Mouse (Mus musculus) spleen, postnatal 4 days (tissue): ENCODE measurements around the gene Fam151b.

ENCODE experiments used
- DNase-seq, 2 experiments: peaks; one replicate each; pipeline ENCODE4 v3.0.0; 2022; ENCODE audit warnings: low spot score in 2 of 2

The Fam151b gene

DNA sequence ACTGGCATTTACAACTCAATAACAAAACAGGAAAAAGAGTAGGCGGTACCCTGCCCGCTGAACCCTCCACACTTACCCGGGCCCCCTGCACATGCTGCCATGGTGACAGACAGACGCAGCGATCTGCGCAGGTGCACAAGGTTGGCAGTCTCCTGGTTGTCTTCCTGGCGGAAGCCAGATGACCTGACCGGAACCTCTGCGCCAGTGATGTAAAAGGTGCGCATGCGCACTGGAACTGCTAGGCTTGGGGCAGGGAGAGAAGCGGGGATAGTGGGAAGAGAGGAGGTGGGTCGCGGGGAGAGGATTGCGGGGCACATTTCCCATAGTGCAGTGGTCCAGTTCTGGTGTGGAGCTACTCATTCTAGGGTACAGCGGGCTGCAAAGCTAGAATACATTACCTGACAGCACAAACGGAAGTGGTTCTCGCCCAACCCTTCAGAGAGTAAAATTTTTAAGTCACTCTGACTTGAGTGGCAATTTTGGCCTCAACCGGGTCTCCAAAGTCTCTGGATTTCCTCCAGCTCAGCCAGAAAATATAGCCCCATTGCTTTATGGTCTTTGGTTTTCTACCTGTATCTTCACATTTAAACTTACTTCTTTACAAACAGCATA is at the start of gene Fam151b:
Gene Fam151b, minus strand, starts transcription at position 164 of the 612 bp plus-strand sequence.
- peak; percentile 87 to 93 for DNase-seq

DNA sequence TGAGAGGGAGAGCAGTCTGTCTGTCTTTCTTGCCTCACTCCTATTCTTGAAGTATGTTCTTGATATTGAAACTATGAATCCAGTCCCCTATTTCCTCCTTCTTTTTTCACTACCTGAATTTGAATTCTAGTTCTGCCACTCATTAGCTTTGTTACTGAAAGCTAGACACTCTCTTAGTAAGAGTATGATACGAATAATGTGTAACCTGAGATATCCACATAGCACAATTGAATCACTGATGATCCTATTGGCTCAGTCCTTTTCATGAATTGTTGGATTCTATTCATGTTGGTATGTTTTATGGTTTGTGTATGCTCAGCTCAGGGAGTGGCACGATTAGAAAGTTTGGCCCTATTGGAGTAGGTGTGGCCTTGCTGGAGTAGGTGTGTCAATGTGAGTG is 48.4 kb upstream of the Fam151b start:
- DNase-seq = no peak

DNA sequence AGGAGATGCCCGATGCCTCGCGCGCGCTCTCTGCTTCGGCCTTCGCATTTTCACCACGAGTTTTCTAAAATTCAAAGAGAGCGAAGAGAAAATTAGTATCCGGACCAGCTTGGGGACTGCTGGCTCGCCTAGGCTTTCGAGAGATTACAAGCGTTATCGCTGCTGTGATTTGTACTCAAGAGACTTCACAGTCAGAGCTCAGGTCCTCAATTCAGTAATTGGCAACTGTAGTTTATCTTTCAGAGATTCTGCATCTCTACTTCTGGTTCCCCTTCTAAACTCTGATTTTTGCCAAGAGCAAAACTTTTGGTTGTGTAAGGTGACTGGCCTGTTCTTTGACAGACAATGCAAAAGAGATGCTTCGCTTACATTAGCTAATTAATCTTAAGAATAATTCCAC is 47.4 kb upstream of the Fam151b start:
- DNase-seq = no peak

DNA sequence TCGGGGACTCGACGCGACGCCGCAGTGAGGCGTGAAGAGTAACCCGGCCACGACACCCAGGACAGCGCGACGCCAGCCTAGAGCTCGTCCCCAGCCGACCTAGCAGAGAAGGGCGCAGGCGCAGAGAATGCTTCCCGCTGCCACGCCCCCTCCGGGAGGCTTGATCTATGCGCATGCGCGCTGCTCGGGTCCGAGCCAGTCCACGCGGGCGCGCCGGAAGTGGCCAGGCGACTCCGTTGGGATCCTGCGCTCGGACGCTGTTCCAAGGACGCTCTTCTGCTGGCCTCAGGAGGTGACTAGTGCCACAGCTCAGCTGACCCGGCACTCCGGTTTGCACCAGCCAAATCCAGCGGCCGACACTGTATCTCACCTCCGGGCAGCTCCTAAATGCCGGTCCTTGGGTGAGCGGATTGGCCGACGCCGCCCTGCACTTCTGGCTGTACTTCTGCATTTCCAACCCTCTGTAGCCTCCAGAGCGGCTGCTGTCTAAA is 47.0 kb upstream of the Fam151b start, which contains the start of gene Zfyve16:
Gene Zfyve16, minus strand, starts transcription at position 148 of the 491 bp plus-strand sequence.
- DNase-seq = peak; percentile 93 to 98

DNA sequence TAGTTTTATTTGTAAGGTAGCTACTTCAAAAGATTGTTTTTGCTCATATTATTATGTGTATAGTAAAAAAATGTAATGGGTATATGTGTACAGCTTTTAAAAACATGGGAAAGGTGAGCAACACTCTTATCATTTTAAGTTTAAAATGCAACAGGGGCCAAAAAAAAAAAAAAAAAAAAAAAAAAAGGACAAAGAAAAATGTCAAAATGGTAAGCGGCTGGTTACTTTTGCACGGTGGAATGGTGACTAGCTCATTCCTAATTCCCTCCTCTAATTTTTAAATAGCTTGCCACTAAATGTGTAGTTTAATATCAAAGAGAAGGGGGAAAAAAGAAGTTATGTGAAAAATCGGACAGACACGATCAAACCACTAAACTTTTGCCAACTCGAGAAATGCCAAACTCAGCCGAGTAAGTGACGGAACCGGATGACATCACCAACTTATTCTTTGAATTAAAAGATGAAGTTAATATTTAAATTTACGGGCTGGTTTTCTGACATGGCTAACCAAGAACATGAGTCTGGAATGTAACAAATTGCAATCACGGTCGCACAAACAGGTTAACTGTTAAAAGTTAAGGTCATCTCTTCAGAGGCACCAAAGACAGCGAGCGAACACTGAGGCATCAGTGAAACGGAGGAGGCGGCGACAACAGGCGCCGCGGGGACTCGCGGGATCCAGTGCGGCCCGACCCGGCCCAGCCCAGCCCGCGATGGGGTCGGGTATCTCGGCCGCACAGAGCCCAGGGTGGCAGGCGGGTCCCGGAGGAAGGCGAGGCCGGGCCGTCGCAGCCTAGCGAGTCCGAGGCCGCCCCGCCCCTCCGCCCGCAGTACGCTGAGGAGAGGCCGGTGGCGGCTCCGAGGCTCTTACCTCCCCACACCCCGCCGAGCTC is 46.3 kb upstream of the Fam151b start:
- DNase-seq = no peak

DNA sequence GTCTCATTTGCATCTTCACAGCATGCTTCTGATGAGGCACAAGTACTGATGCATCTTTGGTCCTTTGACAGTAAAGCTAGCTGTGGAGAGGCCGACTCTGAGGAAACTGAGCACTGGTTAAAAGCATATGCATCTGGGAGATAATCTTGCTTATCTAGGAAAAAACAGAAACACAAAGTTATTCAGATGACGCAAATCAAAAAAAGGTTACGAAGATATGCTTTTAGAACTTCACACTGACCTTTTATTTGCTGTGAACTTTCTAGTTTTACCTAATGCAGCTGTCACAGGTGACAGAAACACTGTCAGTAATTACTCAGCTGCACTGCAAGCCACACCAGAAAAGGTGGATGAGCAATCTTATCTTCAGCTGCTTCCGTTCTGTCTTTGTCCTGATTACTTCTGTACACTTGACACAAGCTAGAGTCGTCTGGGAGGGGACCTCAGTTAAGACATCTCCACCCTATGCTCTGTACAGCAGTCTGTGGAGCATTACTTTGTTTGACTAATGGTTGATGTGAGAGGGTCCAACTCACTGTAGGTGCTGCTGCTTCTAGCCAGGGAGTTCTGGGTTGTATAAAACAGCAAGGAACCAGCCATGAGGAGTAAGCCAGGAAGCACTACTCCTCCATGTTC is 39.5 kb upstream of the Fam151b start:
- no peak for DNase-seq

DNA sequence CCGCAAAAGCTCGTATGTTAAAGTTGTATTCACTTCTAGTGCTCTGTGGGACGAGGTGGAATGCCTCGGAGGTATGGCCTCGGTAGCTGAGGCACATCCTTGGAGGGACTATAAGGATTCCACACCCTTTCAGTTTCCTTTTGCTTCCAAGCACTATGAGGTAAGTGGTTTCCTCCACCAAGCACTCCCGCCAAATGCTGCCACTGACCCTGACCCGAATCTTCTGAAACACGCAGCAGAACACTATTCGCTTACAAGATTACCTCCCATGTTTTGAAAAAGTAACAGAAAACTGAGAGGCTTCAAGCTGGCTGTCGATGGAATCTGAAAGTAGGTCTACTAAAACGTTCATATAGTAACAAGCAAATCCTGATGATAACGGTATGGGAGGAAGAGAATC is 21.1 kb upstream of the Fam151b start:
- no peak for DNase-seq

DNA sequence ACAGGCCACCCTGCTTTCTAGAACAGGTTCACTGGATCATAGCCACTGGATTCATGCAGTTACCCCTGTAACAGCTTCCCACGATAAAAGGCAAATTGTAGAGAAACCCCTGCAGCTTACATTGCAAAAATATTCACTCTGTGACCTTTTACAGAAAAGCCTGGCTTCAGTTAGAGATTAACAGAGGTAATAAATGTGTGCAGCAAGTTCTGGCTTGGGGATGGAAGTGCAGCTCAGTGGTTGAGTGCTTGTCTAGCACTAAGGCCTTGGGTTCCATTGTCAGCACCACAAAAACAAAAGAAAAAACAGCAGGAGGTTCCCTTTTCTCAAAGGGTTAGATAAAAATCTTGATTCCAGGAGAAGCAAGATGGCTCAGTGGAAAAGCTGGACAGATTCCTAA is 8.1 kb upstream of the Fam151b start:
- DNase-seq = no peak

DNA sequence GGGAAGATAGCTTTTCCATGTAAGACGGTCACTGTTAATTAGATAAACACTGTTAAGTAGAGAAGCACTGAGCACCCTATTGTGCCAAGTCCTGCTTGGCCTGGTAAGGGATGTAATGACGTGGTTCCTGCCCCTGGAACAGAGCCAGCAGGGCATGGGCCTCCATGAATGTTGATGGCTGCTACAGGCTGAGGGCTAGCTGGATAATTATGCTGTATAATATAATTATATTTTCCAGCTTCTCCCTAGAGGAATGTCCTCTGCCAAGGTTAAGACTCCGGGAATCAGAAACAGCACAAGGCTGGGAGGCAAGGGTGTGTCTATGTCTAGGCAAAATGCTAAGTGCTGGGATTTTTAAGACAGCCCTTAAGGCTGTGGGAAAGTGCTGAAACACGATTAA is 7.0 kb upstream of the Fam151b start:
- DNase-seq = no peak

DNA sequence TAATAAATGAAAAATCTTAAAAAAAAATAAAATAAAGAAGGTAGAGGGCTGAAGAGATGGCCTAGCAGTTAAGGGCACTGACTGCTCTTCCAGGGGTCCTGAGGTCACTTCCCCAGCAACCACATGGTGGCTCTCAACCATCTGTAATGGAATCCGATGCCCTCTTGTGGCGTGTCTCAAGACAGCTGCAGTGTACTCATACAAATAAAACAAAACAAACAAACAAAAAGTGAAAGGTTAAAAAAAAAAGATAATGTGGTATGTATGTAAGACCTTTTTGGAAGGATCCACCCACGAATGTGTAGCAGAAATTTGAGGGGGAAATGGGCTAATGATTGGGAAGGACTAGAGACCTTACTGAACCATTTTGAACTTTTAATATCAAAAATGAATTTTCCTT is 467 bp downstream of the Fam151b start:
- peak; percentile 49 to 65 for DNase-seq

DNA sequence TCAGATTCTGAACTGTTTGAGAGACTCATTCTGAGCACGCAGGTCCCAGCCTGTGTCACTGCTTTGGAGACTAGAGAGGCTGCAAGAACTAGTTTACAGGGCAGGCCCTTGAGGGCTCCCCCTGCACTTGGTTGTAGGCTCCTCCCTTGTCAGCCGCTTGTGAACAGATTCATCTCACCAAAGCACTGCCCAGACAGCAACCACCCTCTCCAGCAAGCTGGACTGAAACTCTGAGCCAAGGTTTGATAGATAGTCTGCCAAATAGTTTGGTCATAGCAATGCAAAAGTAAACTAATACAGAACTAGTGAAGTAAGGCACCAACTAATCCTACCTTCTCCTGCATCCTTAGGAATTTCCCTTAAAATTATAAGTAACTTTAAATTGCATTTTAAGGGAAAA is 13.7 kb downstream of the Fam151b start:
- DNase-seq = no peak

DNA sequence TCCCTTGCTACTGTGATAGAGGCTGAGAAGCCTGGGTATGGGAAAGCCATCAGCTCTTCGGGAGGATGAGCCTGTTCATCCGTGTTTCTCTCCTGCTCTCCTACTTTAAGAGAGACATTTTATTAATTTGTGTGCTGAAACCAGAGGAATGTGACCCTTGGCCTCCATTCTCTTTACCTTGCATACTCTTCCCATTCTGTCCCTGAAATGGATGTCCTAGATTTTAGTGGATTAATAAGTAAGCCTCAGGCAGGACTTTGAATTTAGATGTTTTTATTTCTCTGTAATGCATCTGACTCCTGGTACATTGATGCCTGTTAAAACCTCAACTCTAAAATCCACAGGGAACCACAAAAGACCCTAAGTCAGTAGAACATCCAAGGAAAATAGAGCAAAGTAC is 14.4 kb downstream of the Fam151b start:
- no peak for DNase-seq

DNA sequence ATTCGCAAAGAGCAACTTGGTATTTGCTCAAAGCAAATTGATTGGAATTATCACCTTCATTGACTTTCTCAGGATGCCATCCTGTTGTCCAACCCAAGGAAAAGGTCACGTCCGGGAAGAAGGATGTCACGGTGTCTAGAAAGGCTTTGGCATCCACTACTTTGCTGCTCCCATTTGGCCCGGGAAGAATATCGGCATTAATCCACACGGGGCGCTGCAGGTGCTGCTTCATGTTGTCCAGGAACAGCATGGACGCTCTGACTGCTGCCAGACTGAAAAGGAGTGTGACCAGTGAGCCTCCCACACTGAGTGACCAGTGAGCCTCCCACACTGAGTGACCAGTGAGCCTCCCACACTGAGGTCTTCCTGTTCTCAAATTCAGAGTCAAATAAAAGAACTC is 15.9 kb downstream of the Fam151b start:
- DNase-seq = no peak

DNA sequence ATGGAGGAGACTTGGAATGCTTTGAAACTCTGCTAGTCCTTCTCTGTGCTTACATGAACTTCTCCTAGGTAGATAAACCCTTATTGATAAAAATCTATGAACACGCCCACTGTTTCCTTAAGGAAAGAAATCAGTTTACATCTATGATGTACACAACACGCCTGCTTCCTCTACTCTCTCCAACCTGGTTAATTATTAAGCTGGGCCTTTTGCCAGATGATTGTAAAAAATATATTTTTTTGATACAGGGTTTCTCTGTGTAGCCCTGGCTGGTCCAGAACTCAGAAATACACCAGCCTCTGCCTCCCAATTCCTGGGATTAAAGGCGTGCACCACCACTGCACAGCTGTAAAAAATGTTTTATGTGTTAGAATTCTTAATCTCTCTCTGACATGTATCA is 19.1 kb downstream of the Fam151b start:
- DNase-seq = no peak

DNA sequence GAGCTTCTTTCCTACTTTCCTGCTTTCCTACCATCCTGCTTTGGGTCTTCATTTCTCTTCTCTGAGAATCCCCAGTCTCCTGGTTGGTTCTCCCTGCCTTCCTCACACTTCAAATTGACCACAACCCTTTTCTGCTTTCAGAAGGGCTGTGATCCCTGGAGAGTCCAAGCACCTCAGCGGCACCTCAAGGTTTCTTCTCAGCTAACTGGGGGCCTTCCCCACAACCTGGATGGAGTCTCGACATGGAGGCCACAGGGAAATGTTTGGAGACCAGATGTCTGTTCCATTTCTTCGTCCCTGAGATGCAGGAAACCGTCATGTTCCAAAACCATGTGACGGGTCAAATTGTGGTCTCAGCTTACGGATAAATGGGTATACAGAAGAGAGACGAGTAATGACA is 36.9 kb downstream of the Fam151b start:
- no peak for DNase-seq

DNA sequence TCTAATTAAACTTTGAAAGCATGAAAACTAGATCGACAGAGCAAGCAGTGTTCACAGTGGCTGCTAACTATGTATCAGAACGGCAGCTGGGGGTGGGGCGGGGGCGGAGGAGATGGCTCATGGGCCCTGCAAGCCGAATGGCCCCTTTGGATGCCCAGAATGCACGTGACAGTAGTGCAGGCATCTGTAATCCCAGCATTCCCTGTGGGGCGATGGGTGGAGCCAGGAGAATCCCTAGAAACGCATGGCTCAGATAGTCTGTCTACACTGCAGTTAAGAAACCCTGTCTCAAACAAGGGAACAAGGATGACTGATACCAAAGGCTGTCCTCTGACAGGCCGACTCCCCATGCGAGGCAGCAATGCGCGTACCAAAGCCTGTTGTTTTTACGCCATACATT is 43.5 kb downstream of the Fam151b start:
- no peak for DNase-seq

DNA sequence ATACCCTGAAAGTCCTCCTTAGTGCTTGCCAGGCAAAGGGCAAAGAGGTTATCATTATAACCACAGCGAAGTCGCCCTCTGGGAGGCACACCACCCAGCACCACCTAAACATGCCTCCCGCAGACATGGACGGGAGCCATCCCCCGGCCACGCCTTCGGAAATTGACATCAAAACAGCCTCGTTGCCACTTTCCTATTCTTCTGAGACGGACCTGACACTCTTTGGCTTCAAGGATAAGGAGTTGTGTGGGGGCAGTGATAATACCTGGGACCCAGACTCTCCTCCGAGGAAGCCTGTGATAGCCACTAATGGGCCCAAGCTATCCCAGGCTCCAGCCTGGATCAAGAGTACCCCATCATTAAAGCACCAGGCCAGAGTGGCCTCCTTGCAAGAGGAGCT is 45.2 kb downstream of the Fam151b start:
- DNase-seq = no peak

DNA sequence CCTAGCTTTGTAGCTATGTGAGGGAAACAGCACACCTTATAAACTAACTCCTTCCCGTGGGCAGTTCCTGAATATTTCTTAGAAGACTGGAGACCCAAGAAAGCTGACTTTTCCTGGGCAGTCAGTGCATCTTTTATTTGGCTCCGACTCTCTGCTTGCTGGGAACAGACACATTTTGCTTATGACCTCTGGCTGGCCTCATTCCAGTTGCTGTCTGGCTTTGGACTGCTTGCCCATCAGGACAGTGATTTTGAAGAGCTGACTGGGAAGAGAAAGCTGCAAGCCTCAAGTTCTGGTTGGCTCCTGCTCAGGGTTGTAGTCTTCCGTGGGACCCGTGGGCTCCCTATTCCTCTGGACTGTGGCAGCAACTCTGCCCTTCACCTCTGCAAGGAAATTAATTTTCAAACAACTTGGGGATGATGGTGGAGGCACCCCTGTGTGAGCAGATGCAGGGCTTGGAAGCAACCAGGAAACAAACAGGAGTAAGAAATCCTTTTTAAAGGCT is 56.4 kb downstream of the Fam151b start:
- no peak for DNase-seq

DNA sequence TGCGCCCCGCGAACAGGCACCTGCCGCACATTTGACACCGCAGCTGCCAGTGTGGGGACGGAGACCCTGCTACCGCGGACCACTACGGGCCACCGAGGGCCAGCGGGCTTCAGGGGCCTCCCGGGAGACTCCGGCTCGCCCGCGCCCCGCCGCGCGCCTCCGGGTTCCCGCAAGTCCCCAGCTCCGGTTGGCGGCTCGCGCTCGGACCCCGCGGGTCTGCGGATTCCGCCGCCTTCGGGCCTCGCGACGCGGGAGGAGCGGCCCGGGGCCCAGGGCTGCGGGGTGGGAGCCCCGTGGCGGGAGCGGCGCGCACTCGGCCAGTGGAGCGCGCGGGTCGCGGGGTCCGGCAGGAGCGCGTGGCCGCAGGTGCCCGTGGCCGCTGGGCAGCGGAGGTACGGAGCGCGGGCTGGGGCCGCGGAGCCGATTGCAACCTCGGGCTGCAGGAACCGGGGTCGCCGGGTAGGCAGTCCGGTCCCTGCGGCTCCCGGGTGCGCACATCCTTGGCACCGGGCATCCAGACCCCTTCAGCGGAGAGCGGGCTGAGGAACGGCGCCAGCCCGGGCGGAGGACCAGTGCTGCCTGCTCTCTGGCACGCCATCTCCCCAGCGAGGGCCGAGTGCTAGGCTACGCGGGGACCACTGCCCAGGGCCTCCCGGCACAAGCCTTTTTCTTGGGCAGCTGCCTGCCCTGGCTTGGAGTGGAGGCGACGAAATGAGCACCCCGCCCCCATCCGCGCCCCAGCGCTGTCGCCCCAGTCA is 57.3 kb downstream of the Fam151b start:
- no peak for DNase-seq

DNA sequence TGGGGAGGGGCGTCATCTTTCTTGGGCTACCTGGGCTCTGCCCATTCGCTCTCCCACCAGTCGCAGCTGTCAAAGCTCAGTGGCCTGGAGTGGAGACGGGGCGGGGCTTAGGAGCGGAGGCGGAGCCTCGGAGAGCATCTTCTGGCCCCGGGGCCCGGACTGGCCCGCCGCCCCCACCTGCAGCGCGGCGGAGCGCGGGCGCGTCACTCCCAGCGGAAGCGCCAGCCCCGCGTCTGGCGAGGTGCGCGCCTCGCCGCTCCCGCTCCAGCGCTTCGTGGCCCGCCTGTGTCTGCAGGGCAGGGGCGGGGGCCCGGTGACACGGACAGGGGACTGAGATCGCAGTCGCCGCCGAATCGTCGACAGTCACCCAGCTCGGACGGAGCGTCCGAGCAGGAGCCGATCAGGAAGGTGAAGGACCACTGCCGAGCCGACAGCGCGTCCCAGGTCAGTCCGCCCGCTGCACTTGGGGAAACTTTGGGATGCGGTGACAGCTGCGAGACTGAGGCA is 58.0 kb downstream of the Fam151b start, which contains the start of gene Ankrd34b:
Gene Ankrd34b, plus strand, starts transcription at position 139 of the 507 bp plus-strand sequence.
- DNase-seq = peak in 1 of 2 experiments; percentile 18

DNA sequence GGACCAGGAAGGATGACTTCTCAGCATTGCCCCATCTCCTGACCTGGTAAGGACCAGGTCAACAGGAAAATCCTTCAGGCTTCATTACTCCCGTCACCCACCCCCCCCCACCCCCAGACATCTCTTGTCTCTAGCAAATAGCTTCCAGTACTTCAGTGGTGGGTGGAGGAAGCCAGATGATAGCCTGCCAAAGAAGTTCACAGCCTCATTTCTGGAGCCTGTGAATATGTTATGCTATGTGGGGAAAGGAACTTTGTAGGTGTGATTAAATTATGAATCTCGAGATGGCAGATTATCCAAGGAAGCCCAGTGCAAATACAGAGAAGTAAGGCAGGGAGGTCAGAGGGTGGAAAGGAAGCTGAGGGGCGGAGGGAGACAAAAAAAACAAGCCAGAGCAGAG is 60.1 kb downstream of the Fam151b start:
- DNase-seq = no peak
